Comparison of ENCODE assay signal across 10 mouse cellular contexts in genomic region chr11:91289194-91290123, GRCm38 (mm10).
DNase-seq lines count a peak whose midpoint lies in the region; ATAC-seq lines count a peak whose summit lies in the region.
"Had no signal": no experiment of that assay in that cellular context is flagged by ENCODE, and none has a peak within 500 bp of the region (broad histone marks: within the 10 kb centered on the region; RNA-seq: fewer than 3 reads in every experiment).

No protein-coding gene starts in this region.

- no peaks in the 10 kb centered on the region for H3K4me1 ChIP-seq in neural tube, embryonic 11.5 days (ENCODE audit: control insufficient read depth, insufficient read depth, low read length)
- H3K4me1 ChIP-seq: liver, embryonic 15.5 days; stomach, embryonic 15.5 days had no signal

- ATAC-seq in cerebellum, adult (ENCODE audit: insufficient number of reproducible peaks, low FRiP score, low TSS enrichment) = no peak
- ATAC-seq in neural tube, embryonic 11.5 days (ENCODE audit: insufficient read depth, low FRiP score, low TSS enrichment) = no peak

- H3K9me3 ChIP-seq in neural tube, embryonic 11.5 days (ENCODE audit: control insufficient read depth, low read length) = no peaks in the 10 kb centered on the region
- H3K9me3 ChIP-seq: liver, embryonic 15.5 days; stomach, embryonic 15.5 days had no signal

- no peak overlapping the region for H3K9ac ChIP-seq in neural tube, embryonic 11.5 days (ENCODE audit: low read length)
- H3K9ac ChIP-seq: liver, embryonic 15.5 days; stomach, embryonic 15.5 days had no signal

- WGBS in neural tube, embryonic 11.5 days = 58% methylated on average over 10 of the region's 10 CpGs

- intact Hi-C loops in left cerebral cortex, postnatal 25 days (cut with DNase I) = loop anchor here (10.0 kb wide), 1 partner anchor 505 kb away; no protein-coding TSS in a partner anchor
- intact Hi-C loops in gastrocnemius, postnatal 14 days (cut with DNase I; ENCODE audit: low total_unique reads) = no loop called here

- no peak overlapping the region for H3K4me3 ChIP-seq in neural tube, embryonic 11.5 days (ENCODE audit: low read depth, low read length)
- H3K4me3 ChIP-seq: liver, embryonic 15.5 days; stomach, embryonic 15.5 days had no signal

- no peaks in the 10 kb centered on the region for H3K36me3 ChIP-seq in neural tube, embryonic 11.5 days (ENCODE audit: control insufficient read depth, insufficient read depth, low read length)
- H3K36me3 ChIP-seq: liver, embryonic 15.5 days; stomach, embryonic 15.5 days had no signal

- no peak overlapping the region for H3K4me2 ChIP-seq in neural tube, embryonic 11.5 days (ENCODE audit: low read depth)
- H3K4me2 ChIP-seq: liver, embryonic 15.5 days; stomach, embryonic 15.5 days had no signal

- DNase-seq in cerebellum, adult 18-20 months = peak; percentile 3 to 6
- DNase-seq in neural tube, embryonic 11.5 days (ENCODE audit: low spot score) = peak; percentile 13
- no peak for DNase-seq in neural tube, embryonic 10.5 days (ENCODE audit: extremely low spot score, low spot score)
- peak; percentile 47 to 62 for DNase-seq in frontal cortex, postnatal 36 days (ENCODE audit: low spot score in 2 of 2)
- peak; percentile 49 to 61 for DNase-seq in left cerebral cortex, postnatal 25 days (ENCODE audit: low spot score in 2 of 2)
- no peak for DNase-seq in gastrocnemius, postnatal 14 days
- DNase-seq in thymus, postnatal 10 days (ENCODE audit: low spot score in 2 of 2) = no peak

- H3K27me3 ChIP-seq in neural tube, embryonic 11.5 days (ENCODE audit: control insufficient read depth, insufficient read depth, low read length) = no peaks in the 10 kb centered on the region
- H3K27me3 ChIP-seq: liver, embryonic 15.5 days; stomach, embryonic 15.5 days had no signal

- no peak overlapping the region for H3K27ac ChIP-seq in neural tube, embryonic 11.5 days (ENCODE audit: low read depth, low read length)
- H3K27ac ChIP-seq: liver, embryonic 15.5 days; stomach, embryonic 15.5 days had no signal

Comparison
In these comparisons a context has a peak if more than half of its experiments do, and no peak if none do; other contexts are left out.
1. DNase-seq: peak in cerebellum, adult 18-20 months (2 of 2), neural tube, embryonic 11.5 days (single experiment), frontal cortex, postnatal 36 days (2 of 2) and left cerebral cortex, postnatal 25 days (2 of 2); none in neural tube, embryonic 10.5 days (single experiment), gastrocnemius, postnatal 14 days (single experiment) and thymus, postnatal 10 days (0 of 2).